18 mouse cellular contexts compared by ENCODE assay signal in genomic region chr2:25556296-25556695, GRCm38 (mm10). TPM values are rescaled to one million over a fixed set of nuclear protein-coding genes. Genes with fewer than 3 reads are reported as not detected.
A peak's percentile ranks its signal among the peaks of the same experiment; 100 is the strongest.
DNase-seq lines count a peak whose midpoint lies in the region; ATAC-seq lines count a peak whose summit lies in the region.
"Had no signal": no experiment of that assay in that cellular context is flagged by ENCODE, and none has a peak within 500 bp of the region (broad histone marks: within the 10 kb centered on the region; RNA-seq: fewer than 3 reads in every experiment).

No protein-coding gene starts in this region.

- peaks cover 23% of the 10 kb centered on the region for H3K36me3 ChIP-seq in erythroblast, embryonic 14.5 days (ENCODE audit: control insufficient read depth)
- H3K36me3 ChIP-seq in limb, embryonic 12.5 days, result peaks cover 18% of the 10 kb centered on the region
- H3K36me3 ChIP-seq in limb, embryonic 10.5 days, result peaks cover 20% of the 10 kb centered on the region
- peaks cover 15% of the 10 kb centered on the region for H3K36me3 ChIP-seq in neural tube, embryonic 13.5 days

- peaks cover 31% of the 10 kb centered on the region for H3K4me1 ChIP-seq in erythroblast, embryonic 14.5 days (ENCODE audit: control insufficient read depth)
- H3K4me1 ChIP-seq in limb, embryonic 12.5 days (replicated peaks), result peaks cover 18% of the 10 kb centered on the region
- peaks cover 19% of the 10 kb centered on the region for H3K4me1 ChIP-seq in limb, embryonic 10.5 days
- peaks cover 28% of the 10 kb centered on the region for H3K4me1 ChIP-seq in neural tube, embryonic 13.5 days (replicated peaks)

- no peak for DNase-seq in limb, embryonic 10.5 days (ENCODE audit: low spot score)
- no peak for DNase-seq in neural tube, embryonic 10.5 days (ENCODE audit: extremely low spot score, low spot score)
- DNase-seq in adrenal gland, adult 18-20 months (ENCODE audit: low spot score in 2 of 2), result no peak
- no peak for DNase-seq in left cerebral cortex, adult 9 months (ENCODE audit: low spot score in 2 of 2)
- DNase-seq: adrenal gland, adult 2 months; gastrocnemius, postnatal 36 days; heart, postnatal 14 days; lung, postnatal 10 days had no signal

- ATAC-seq in erythroblast, adult 5-6 weeks (replicated peaks; ENCODE audit: low FRiP score, poor library complexity, severe bottlenecking), result no peak
- no peak for ATAC-seq in limb, embryonic 12.5 days (ENCODE audit: insufficient number of reproducible peaks, insufficient read depth, low FRiP score, low TSS enrichment, low read depth)
- ATAC-seq in neural tube, embryonic 13.5 days (ENCODE audit: low read depth), result no peak
- ATAC-seq: hindbrain, postnatal 0 days had no signal

- H3K27ac ChIP-seq in limb, embryonic 12.5 days, result no peak overlapping the region
- H3K27ac ChIP-seq in limb, embryonic 10.5 days, result no peak overlapping the region
- H3K27ac ChIP-seq in neural tube, embryonic 13.5 days (replicated peaks), result no peak overlapping the region
- H3K27ac ChIP-seq: embryonic facial prominence, embryonic 12.5 days had no signal

- 54% methylated on average over 1 of the region's 1 CpGs for WGBS in limb, embryonic 12.5 days
- 72% methylated on average over 1 of the region's 1 CpGs for WGBS in limb, embryonic 10.5 days
- 39% methylated on average over 1 of the region's 1 CpGs for WGBS in neural tube, embryonic 13.5 days

- H3K4me3 ChIP-seq in erythroblast, embryonic 14.5 days (replicated peaks), result peak overlapping the region; percentile 12
- no peak overlapping the region for H3K4me3 ChIP-seq in limb, embryonic 12.5 days (replicated peaks)
- H3K4me3 ChIP-seq in limb, embryonic 10.5 days, result no peak overlapping the region
- H3K4me3 ChIP-seq in neural tube, embryonic 13.5 days, result no peak overlapping the region

- H3K9ac ChIP-seq in limb, embryonic 12.5 days (replicated peaks), result no peak overlapping the region
- 0 out of 2 replicates have a peak overlapping the region, but pooled peaks have one; percentile 97 for H3K9ac ChIP-seq in neural tube, embryonic 13.5 days

- H3K4me2 ChIP-seq in limb, embryonic 12.5 days, result 0 out of 2 replicates have a peak overlapping the region, but pooled peaks have one; percentile 97
- H3K4me2 ChIP-seq in neural tube, embryonic 13.5 days, result peak overlapping the region; percentile 84; the same call in 1 of the 2 replicates

- no peaks in the 10 kb centered on the region for H3K27me3 ChIP-seq in erythroblast, embryonic 14.5 days (ENCODE audit: control insufficient read depth)
- H3K27me3 ChIP-seq in limb, embryonic 12.5 days, result no peaks in the 10 kb centered on the region
- H3K27me3 ChIP-seq in limb, embryonic 10.5 days (ENCODE audit: low read depth, poor library complexity, severe bottlenecking), result no peaks in the 10 kb centered on the region
- H3K27me3 ChIP-seq in neural tube, embryonic 13.5 days, result no peaks in the 10 kb centered on the region
- H3K27me3 ChIP-seq: embryonic facial prominence, embryonic 12.5 days had no signal

- no peaks in the 10 kb centered on the region for H3K9me3 ChIP-seq in erythroblast, embryonic 14.5 days (ENCODE audit: control insufficient read depth, low read length)
- H3K9me3 ChIP-seq in limb, embryonic 12.5 days, result no peaks in the 10 kb centered on the region
- H3K9me3 ChIP-seq in limb, embryonic 10.5 days (replicated peaks), result no peaks in the 10 kb centered on the region
- H3K9me3 ChIP-seq in neural tube, embryonic 13.5 days, result no peaks in the 10 kb centered on the region
- H3K9me3 ChIP-seq: embryonic facial prominence, embryonic 12.5 days; forebrain, embryonic 10.5 days; G1E; heart, embryonic 10.5 days had no signal

RNA-seq across cellular contexts. Expression of gene Edf1, which starts 1.4 kb away (rescaled TPM):
- polyA plus RNA-seq in erythroblast, embryonic 14.5 days (2012), result 168 and 190 TPM in 2 replicates
- total RNA-seq in erythroblast, adult 5-6 weeks (2015; ENCODE audit: low replicate concordance), result 27.3 and 50.2 TPM in 2 replicates
- 32.2 and 32.9 TPM in 2 replicates for total RNA-seq in erythroblast, adult 5-6 weeks (2017; ENCODE audit: low replicate concordance)
- 320 and 329 TPM in 2 replicates for polyA plus RNA-seq in limb, embryonic 12.5 days (2016; fragmentation: Nextera tagmentation; extraction: Ambion mirVana)
- 307 and 320 TPM in 2 replicates for polyA plus RNA-seq in limb, embryonic 10.5 days (2016; fragmentation: Nextera tagmentation; extraction: Ambion mirVana)
- 426 and 453 TPM in 2 replicates for polyA plus RNA-seq in neural tube, embryonic 13.5 days (2015; fragmentation: Nextera tagmentation; extraction: Ambion mirVana)
- total RNA-seq in adrenal gland, adult 18-20 months (2021), result 100 to 1,000 TPM; 302 to 308 TPM

RNA-seq across cellular contexts. Expression of gene Traf2, which starts 9.6 kb away (rescaled TPM):
- polyA plus RNA-seq in erythroblast, embryonic 14.5 days (2012), result 0.84 and 0.95 TPM in 2 replicates
- total RNA-seq in erythroblast, adult 5-6 weeks (2015; ENCODE audit: low replicate concordance), result 1.7 and 2.3 TPM in 2 replicates
- 4.2 and 4.3 TPM in 2 replicates for total RNA-seq in erythroblast, adult 5-6 weeks (2017; ENCODE audit: low replicate concordance)
- 36.9 and 39.2 TPM in 2 replicates for polyA plus RNA-seq in limb, embryonic 12.5 days (2016; fragmentation: Nextera tagmentation; extraction: Ambion mirVana)
- polyA plus RNA-seq in limb, embryonic 10.5 days (2016; fragmentation: Nextera tagmentation; extraction: Ambion mirVana), result 46.1 and 46.2 TPM in 2 replicates
- polyA plus RNA-seq in neural tube, embryonic 13.5 days (2015; fragmentation: Nextera tagmentation; extraction: Ambion mirVana), result 19.2 and 20.8 TPM in 2 replicates
- total RNA-seq in adrenal gland, adult 18-20 months (2021), result 10 to 100 TPM; 32.5 to 32.6 TPM

RNA-seq across cellular contexts. Expression of gene Mamdc4, which starts 18.3 kb away (rescaled TPM):
- polyA plus RNA-seq in erythroblast, embryonic 14.5 days (2012), result 0.09 and 0.38 TPM in 2 replicates
- total RNA-seq in erythroblast, adult 5-6 weeks (2015; ENCODE audit: low replicate concordance), result 2.5 and 7.1 TPM in 2 replicates
- 4.3 and 4.5 TPM in 2 replicates for total RNA-seq in erythroblast, adult 5-6 weeks (2017; ENCODE audit: low replicate concordance)
- 2.3 and 3.0 TPM in 2 replicates for polyA plus RNA-seq in limb, embryonic 12.5 days (2016; fragmentation: Nextera tagmentation; extraction: Ambion mirVana)
- 2.3 and 8.2 TPM in 2 replicates for polyA plus RNA-seq in limb, embryonic 10.5 days (2016; fragmentation: Nextera tagmentation; extraction: Ambion mirVana)
- 2.5 and 3.4 TPM in 2 replicates for polyA plus RNA-seq in neural tube, embryonic 13.5 days (2015; fragmentation: Nextera tagmentation; extraction: Ambion mirVana)
- 1 to 10 TPM; 3.4 to 4.4 TPM for total RNA-seq in adrenal gland, adult 18-20 months (2021)

RNA-seq across cellular contexts. Expression of gene Phpt1, which starts 18.7 kb away (rescaled TPM):
- 0.21 and 0.30 TPM in 2 replicates for polyA plus RNA-seq in erythroblast, embryonic 14.5 days (2012)
- 0.96 and 7.1 TPM in 2 replicates for total RNA-seq in erythroblast, adult 5-6 weeks (2015; ENCODE audit: low replicate concordance)
- total RNA-seq in erythroblast, adult 5-6 weeks (2017; ENCODE audit: low replicate concordance), result 2.1 TPM in 1 of 2 replicates, not detected in the other
- polyA plus RNA-seq in limb, embryonic 12.5 days (2016; fragmentation: Nextera tagmentation; extraction: Ambion mirVana), result 183 and 184 TPM in 2 replicates
- 157 and 161 TPM in 2 replicates for polyA plus RNA-seq in limb, embryonic 10.5 days (2016; fragmentation: Nextera tagmentation; extraction: Ambion mirVana)
- polyA plus RNA-seq in neural tube, embryonic 13.5 days (2015; fragmentation: Nextera tagmentation; extraction: Ambion mirVana), result 180 and 188 TPM in 2 replicates
- total RNA-seq in adrenal gland, adult 18-20 months (2021), result 10 to 100 TPM; 49.4 to 69.5 TPM

RNA-seq across cellular contexts. Expression of gene Ajm1, which starts 25.3 kb away (rescaled TPM):
- polyA plus RNA-seq in erythroblast, embryonic 14.5 days (2012), result 0.01 TPM in 1 of 2 replicates, not detected in the other
- 0.63 TPM in 1 of 2 replicates, not detected in the other for total RNA-seq in erythroblast, adult 5-6 weeks (2015; ENCODE audit: low replicate concordance)
- total RNA-seq in erythroblast, adult 5-6 weeks (2017; ENCODE audit: low replicate concordance), result not detected in 2 replicates
- 0.08 and 0.23 TPM in 2 replicates for polyA plus RNA-seq in limb, embryonic 12.5 days (2016; fragmentation: Nextera tagmentation; extraction: Ambion mirVana)
- 0.06 and 0.08 TPM in 2 replicates for polyA plus RNA-seq in limb, embryonic 10.5 days (2016; fragmentation: Nextera tagmentation; extraction: Ambion mirVana)
- polyA plus RNA-seq in neural tube, embryonic 13.5 days (2015; fragmentation: Nextera tagmentation; extraction: Ambion mirVana), result 7.1 and 8.4 TPM in 2 replicates
- total RNA-seq in adrenal gland, adult 18-20 months (2021), result 1 to 10 TPM; 1.5 to 1.7 TPM
- total RNA-seq: gastrocnemius, postnatal 36 days; liver, adult 2 months had no signal

Comparison
In these comparisons a context has a peak if more than half of its experiments do, and no peak if none do; other contexts are left out.
1. RNA of gene Traf2, which starts 9.6 kb away (polyA plus RNA-seq): 46.1 to 46.2 TPM in limb, embryonic 10.5 days, 36.9 to 39.2 TPM in limb, embryonic 12.5 days and 19.2 to 20.8 TPM in neural tube, embryonic 13.5 days; 0.84 to 0.95 TPM in erythroblast, embryonic 14.5 days; every median in the first group is over 10 times any median in the second.